Mouse (Mus musculus) stomach, postnatal 0 days (tissue): ENCODE measurements around the gene Kif14.

Experiments used
- CTCF ChIP-seq: IDR thresholded peaks from 2 replicates; pipeline ENCODE4 v1.5.1; 2016; ENCODE audit warnings: antibody characterized with exemption, low read depth, mild to moderate bottlenecking, moderate library complexity
- EP300 ChIP-seq: optimal IDR thresholded peaks from 2 replicates; pipeline ENCODE3; 2016; ENCODE audit warnings: antibody characterized with exemption

- TF ChIP-seq CTCF (no peak), EP300 (no peak)
Measured at GRCm38 (mm10) chr1:136571530-136571929, 105.4 kb downstream of the Kif14 start.
